Mouse (Mus musculus) C2C12 (cell line): Measurements from ENCODE around the gene Rbbp7.

Experiments
- CTCF ChIP-seq: IDR thresholded peaks from one replicate; pipeline ENCODE4 v1.5.1; 2011; ENCODE audit not compliant: control insufficient read depth, insufficient read depth, insufficient read length
- MYOD1 ChIP-seq: IDR thresholded peaks from one replicate; pipeline ENCODE4 v1.6.1; 2011; ENCODE audit warnings: low read depth; ENCODE audit not compliant: control insufficient read depth, insufficient read length
- USF1 ChIP-seq: IDR thresholded peaks from one replicate; pipeline ENCODE4 v1.6.1; 2011; ENCODE audit warnings: low read depth, mild to moderate bottlenecking, control low read depth, moderate library complexity

DNA sequence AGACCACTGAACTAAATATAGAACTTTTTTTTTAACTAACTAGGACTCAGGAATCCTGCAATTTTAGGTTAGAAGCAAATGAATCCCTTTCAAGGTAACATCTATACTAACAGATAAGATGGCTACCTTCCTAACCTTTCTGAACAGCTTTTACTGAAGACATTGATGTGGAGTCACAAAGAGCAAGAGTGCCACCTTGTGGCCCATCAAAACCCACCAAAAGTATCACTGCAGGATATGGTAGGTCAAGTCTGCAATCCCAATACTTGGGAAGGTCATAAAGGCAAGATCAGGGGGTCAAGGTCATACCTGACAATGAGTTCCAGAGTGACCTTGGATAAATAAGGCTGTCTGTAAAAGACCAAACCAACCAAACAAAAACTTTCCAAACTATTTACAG, 40.2 kb downstream of the Rbbp7 start:
- no peak for TF ChIP-seq CTCF
- TF ChIP-seq USF1 = no peak
- TF ChIP-seq MYOD1 = no peak
